Mouse (Mus musculus) hindbrain, embryonic 14.5 days (tissue): ENCODE measurements around the gene Klk6. TPM values are rescaled to one million over a fixed set of nuclear protein-coding genes. Genes with fewer than 3 reads are reported as not detected.

ENCODE experiments used
- ATAC-seq: fragments of 200-750 bp; cut with Nextera tagmentation; 2 replicates; pipeline ENCODE4 v1.8.0; 2017; ENCODE audit warnings: moderate number of reproducible peaks, mild to moderate bottlenecking, moderate TSS enrichment, moderate library complexity; ENCODE audit not compliant: low FRiP score
- DNase-seq: peaks from one replicate; pipeline ENCODE4 v3.0.0-alpha.2; 2015; ENCODE audit warnings: low spot score
- H3K27ac ChIP-seq: fragments of 300-500 bp; sonication (generic); 2 replicates; pipeline ENCODE4 v1.5.1; 2014; ENCODE audit warnings: mild to moderate bottlenecking, moderate library complexity
- H3K27me3 ChIP-seq: fragments of 300-500 bp; sonication (generic); 2 replicates; pipeline ENCODE4 v1.6.1; 2014; ENCODE audit warnings: mild to moderate bottlenecking, low read length, mixed read lengths; ENCODE audit not compliant: control insufficient read depth, insufficient read depth
- H3K36me3 ChIP-seq: fragments of 300-500 bp; sonication (generic); replicated peaks from 2 replicates; pipeline ENCODE4 v1.6.1; 2014; ENCODE audit not compliant: control insufficient read depth, insufficient read depth
- H3K4me1 ChIP-seq: fragments of 300-500 bp; sonication (generic); replicated peaks from 2 replicates; pipeline ENCODE4 v1.6.1; 2014; ENCODE audit warnings: antibody characterized with exemption, low read length, mixed read lengths; ENCODE audit not compliant: control insufficient read depth, insufficient read depth
- H3K4me2 ChIP-seq: fragments of 300-500 bp; sonication (generic); replicated peaks from 2 replicates; pipeline ENCODE4 v1.6.1; 2014; ENCODE audit warnings: mild to moderate bottlenecking, moderate library complexity
- H3K4me3 ChIP-seq: fragments of 300-500 bp; sonication (generic); replicated peaks from 2 replicates; pipeline ENCODE4 v1.5.1; 2014; ENCODE audit warnings: mild to moderate bottlenecking, low read length
- H3K9ac ChIP-seq: fragments of 300-500 bp; sonication (generic); 2 replicates; pipeline ENCODE4 v1.6.1; 2014
- H3K9me3 ChIP-seq: fragments of 300-500 bp; sonication (generic); 2 replicates; pipeline ENCODE4 v1.6.1; 2016; ENCODE audit warnings: low read length; ENCODE audit not compliant: control insufficient read depth
- WGBS: fragments of 180-500 bp; shearing (Covaris S2); extraction: QIAGEN DNeasy Blood & Tissue Kit; methylation state at CpG from one replicate; pipeline ENCODE4 v1.1.7; 2014; 5-methylcytosine and 5-hydroxymethylcytosine counted together
- polyA plus RNA-seq: library from polyadenylated mRNA; unstranded; fragments of >200 nt; fragmentation: Nextera tagmentation; extraction: Ambion mirVana; gene quantifications from 2 replicates; pipeline ENCODE4 v1.2.1, GENCODE M21; 2014

The Klk6 gene
- polyA plus RNA-seq, 1 experiment from 2014 or later = not detected

DNA sequence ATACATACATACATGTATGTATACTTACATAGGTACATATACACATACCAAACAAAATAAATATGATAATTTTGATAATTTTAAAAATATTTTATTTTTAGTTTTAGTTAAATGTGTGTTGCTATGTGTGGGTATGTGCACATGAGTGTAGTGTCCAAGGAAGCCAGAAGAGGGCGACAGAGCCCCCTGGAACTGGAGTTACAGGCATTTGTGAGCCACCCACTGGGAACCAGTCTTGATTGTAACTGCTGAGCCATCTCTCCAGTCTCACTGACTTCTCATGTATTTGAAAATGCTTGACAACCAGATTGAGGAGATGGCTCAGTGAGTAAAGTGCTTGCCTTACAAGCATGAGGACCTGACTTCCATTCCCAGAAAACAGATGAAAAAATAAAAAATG is 54.0 kb downstream of the Klk6 start:
- H3K4me1 ChIP-seq = no peaks in the 10 kb centered on the region
- no peak overlapping the region for H3K27ac ChIP-seq
- no peak overlapping the region for H3K4me3 ChIP-seq
- no peak overlapping the region for H3K4me2 ChIP-seq
- no peaks in the 10 kb centered on the region for H3K9me3 ChIP-seq
- peaks cover 8% of the 10 kb centered on the region; the same call in 1 of the 2 replicates for H3K27me3 ChIP-seq
- no peaks in the 10 kb centered on the region for H3K36me3 ChIP-seq
- DNase-seq (no peak), ATAC-seq (no peak)
- H3K9ac ChIP-seq = no peak overlapping the region
- WGBS = 57% methylated on average over 1 of the region's 1 CpGs

- no peak within 1 kb of the TSS for H3K27ac ChIP-seq
- ATAC-seq = no peak
- H3K9me3 ChIP-seq = no peaks in the 10 kb centered on the region
- no peaks in the 10 kb centered on the region for H3K36me3 ChIP-seq
- WGBS = 10% methylated on average over 3 of the region's 3 CpGs
- no peak within 1 kb of the TSS for H3K4me3 ChIP-seq
- H3K4me1 ChIP-seq = no peaks in the 10 kb centered on the region; the same call in 1 of the 2 replicates
- H3K27me3 ChIP-seq = peaks cover 8% of the 10 kb centered on the region; the same call in 1 of the 2 replicates
- no peak within 1 kb of the TSS for H3K4me2 ChIP-seq
- no peak for DNase-seq
- H3K9ac ChIP-seq = no peak within 1 kb of the TSS
These were observed 56.6 kb downstream of the Klk6 start, which contains the start of gene Klk4 for GRCm38 (mm10) chr7:43880912-43881311. Gene Klk4, plus strand, starts transcription at chr7:43881160.

Other genes with a start within 250 kb of the Klk6 start
- gene Zfp719, start 244.9 kb upstream of the Klk6 start, polyA plus RNA-seq = 17.4 and 18.3 TPM in 2 replicates
- gene Zfp819, start 217.3 kb upstream of the Klk6 start, polyA plus RNA-seq = 0.57 and 1.0 TPM in 2 replicates
- not detected in 2 replicates for gene Ceacam18, start 189.8 kb upstream of the Klk6 start, polyA plus RNA-seq
- 0.14 and 0.40 TPM in 2 replicates for gene Siglece, start 164.3 kb upstream of the Klk6 start, polyA plus RNA-seq
- 14.6 and 15.1 TPM in 2 replicates for gene Ctu1, start 152.5 kb upstream of the Klk6 start, polyA plus RNA-seq
- gene Klk14, start 134.1 kb upstream of the Klk6 start, polyA plus RNA-seq = not detected in 2 replicates
- not detected in 2 replicates for gene Klk13, start 111.9 kb upstream of the Klk6 start, polyA plus RNA-seq
- gene Klk12, start 55.6 kb upstream of the Klk6 start, polyA plus RNA-seq = not detected in 2 replicates
- not detected in 2 replicates for gene Klk11, start 49.9 kb upstream of the Klk6 start, polyA plus RNA-seq
- gene Klk10, start 43.5 kb upstream of the Klk6 start, polyA plus RNA-seq = not detected in 2 replicates
- not detected in 2 replicates for gene Klk9, start 32.6 kb upstream of the Klk6 start, polyA plus RNA-seq
- 12.1 and 12.5 TPM in 2 replicates for gene Klk8, start 26.9 kb upstream of the Klk6 start, polyA plus RNA-seq
- not detected in 2 replicates for gene Klk7, start 13.2 kb upstream of the Klk6 start, polyA plus RNA-seq
- not detected in 2 replicates for gene Klk5, start 17.5 kb downstream of the Klk6 start, polyA plus RNA-seq
- 3.0 and 4.5 TPM in 2 replicates for gene Klk4, start 56.7 kb downstream of the Klk6 start, polyA plus RNA-seq
- gene Klk15, start 109.2 kb downstream of the Klk6 start, polyA plus RNA-seq = not detected in 2 replicates
- not detected in 2 replicates for gene Klk1b8, start 126.2 kb downstream of the Klk6 start, polyA plus RNA-seq
- gene Klk1b1, start 142.3 kb downstream of the Klk6 start, polyA plus RNA-seq = not detected in 2 replicates
- not detected in 2 replicates for gene Klk1b9, start 151.6 kb downstream of the Klk6 start, polyA plus RNA-seq
- not detected in 2 replicates for gene Klk1b11, start 171.4 kb downstream of the Klk6 start, polyA plus RNA-seq
- not detected in 2 replicates for gene Klk1b26, start 187.7 kb downstream of the Klk6 start, polyA plus RNA-seq
- not detected in 2 replicates for gene Klk1b27, start 227.8 kb downstream of the Klk6 start, polyA plus RNA-seq